Mouse (Mus musculus) ovary, postnatal 10 days (tissue): Measurements from ENCODE around the gene Pde4d.

ENCODE experiments used
- DNase-seq: peaks from one replicate; pipeline ENCODE4 v3.0.0; 2022; ENCODE audit warnings: low spot score

Gene Pde4d

GRCm38 (mm10) chr13:109238670-109239069, 788.9 kb downstream of the Pde4d start:
- DNase-seq: no peak

DNA sequence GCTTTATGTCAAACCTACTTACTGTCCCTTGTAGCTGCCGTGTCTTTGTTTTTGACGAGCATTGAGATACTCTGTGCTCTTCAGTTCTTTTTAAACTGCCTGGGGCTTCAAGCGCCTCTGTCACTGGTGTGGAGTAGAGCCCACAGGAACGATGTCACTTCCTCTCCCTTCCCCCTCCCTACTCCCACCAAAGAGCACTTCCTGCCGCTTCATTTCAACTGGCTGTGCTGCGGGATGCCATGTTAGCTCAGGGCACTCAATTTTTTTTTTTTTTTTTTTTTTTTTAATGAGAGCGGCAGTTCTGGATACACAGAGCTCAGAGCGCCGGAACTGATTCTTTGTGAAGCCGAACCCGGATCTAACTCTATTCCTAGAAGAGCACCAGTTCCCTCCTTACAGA, 789.5 kb downstream of the Pde4d start:
- DNase-seq: no peak

DNA sequence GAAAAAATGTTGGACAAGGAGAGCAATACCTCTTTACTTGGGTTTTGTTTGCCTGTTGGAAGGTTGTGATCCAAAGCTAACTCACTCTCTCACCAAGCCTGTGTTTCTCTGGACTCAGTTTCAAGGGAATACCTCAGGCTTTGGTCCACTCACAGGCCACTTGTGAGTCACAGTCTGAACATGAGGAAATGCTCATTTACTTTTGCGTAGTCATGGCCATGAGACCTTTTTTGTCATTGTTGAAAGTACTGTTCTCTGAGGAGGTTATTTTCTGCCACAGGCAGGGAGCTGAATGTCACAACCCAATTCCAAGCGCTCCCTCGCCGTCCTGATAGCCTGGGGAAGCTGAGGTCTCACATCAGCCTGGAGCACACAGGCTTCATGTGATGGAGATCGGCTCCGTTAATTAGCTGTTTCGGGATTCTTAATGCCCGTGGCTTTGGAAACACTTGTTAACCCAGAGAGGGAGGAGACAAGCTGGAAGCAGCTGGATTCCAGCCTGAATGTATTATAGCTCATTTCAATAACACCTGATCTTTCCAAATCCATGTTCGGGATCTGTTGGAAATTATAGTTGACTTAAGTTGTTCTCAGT, 792.8 kb downstream of the Pde4d start:
- no peak for DNase-seq

GRCm38 (mm10) chr13:109243160-109243559, 793.4 kb downstream of the Pde4d start:
- no peak for DNase-seq

- no peak for DNase-seq
Observed at GRCm38 (mm10) chr13:109247061-109247460, 797.3 kb downstream of the Pde4d start.

- DNase-seq: no peak
Observed at GRCm38 (mm10) chr13:109249315-109249714, 799.6 kb downstream of the Pde4d start.

- no peak for DNase-seq
Observed at GRCm38 (mm10) chr13:109255634-109256033, 805.9 kb downstream of the Pde4d start.

DNA sequence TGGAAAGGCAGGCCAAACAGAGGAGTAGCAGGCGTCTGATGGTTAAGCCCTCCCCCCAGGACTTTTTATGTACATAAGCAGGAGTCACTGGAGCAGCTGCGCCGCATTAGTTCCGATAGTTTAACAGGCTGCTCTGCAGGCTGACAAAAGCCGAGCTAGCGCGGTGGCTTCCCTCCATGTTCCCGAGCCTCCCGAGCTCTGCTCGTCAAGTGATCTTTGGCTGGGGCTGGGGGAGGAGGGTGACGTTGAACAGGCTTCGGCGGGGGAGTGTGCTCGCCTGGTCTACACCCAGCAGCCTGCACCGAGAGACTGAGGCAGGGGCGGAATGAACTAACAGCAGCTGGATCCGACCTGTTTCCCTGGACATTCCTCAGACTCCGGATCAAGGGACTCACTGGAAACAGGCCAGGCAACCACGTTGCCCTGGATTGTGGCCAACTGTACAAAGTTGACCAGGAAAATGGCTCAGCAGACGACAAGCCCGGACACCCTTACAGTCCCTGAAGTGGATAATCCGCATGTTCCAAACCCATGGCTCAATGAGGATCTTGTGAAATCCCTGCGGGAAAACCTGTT, 810.6 kb downstream of the Pde4d start:
- DNase-seq: peak; percentile 48

DNA sequence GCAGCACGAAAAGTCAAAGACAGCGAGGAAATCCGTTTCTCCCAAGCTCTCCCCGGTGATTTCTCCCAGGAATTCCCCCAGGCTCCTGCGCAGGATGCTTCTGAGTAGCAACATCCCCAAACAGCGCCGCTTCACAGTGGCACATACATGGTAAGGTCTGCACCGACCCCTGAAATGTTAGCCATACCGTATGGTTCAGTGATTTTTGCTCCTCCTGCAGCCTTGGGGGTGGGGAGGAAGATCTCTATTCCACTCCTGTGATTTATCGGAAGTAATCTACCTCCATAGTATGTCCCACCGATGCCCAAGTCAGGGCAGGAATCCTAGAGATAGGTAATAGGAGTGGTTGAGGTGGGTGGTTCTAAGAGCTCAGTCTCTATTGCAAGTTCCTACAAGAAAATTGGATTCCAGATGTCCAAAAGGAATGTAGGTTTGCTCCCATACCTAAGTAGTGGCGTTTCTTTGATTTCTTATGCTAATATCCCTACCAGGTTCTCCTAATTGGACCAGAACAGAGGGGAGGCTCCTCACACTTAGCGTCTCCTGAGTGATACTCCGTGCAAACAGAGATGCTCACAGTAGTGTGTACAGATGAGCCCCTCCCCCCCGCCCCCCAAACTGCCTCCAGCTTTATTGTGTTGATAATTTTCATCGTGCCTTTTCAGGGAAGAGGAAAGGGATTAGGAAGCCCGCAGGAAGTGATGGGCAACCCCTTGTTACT, 811.2 kb downstream of the Pde4d start:
- no peak for DNase-seq

- DNase-seq: no peak
Observed at GRCm38 (mm10) chr13:109261642-109262220, 812.0 kb downstream of the Pde4d start.

- no peak for DNase-seq
Observed at GRCm38 (mm10) chr13:109262501-109262900, 812.8 kb downstream of the Pde4d start.

DNA sequence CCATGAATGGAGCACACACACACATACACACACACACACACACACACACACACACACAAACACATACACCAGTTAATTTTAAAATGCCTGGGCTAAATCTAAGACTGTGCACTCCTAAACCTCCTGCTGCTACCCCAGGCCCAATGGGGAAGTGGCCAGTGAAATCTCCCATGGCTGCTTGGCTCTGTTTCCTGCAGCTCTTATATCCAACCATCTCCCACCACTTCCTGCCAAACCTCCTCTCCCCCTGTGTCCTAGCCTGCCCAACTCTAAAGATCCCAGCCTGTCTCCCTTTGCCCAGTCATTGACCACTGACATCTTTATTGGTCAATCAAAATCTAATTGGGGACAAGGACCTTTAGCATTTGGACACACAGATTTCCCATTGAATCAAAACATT, 814.1 kb downstream of the Pde4d start:
- DNase-seq: no peak

DNA sequence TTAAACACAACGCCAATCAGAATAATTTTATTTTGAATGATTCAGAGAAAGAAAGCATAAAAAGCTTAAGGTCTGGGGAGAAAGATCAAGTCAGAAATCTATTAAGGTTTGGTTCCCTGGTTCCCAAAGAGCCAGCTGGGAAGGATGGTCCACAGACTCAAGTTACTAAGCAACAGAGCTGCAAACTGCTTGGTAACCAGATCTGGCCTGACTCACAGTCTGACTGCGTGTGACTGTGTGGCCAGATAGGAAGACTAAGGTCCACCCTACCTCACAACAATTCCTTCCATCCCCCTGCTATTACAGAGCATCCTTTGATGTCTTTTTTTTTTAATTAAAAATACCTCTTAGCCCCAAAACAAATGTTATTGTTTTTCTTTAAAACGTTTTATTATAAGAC, 818.5 kb downstream of the Pde4d start:
- DNase-seq: no peak

DNA sequence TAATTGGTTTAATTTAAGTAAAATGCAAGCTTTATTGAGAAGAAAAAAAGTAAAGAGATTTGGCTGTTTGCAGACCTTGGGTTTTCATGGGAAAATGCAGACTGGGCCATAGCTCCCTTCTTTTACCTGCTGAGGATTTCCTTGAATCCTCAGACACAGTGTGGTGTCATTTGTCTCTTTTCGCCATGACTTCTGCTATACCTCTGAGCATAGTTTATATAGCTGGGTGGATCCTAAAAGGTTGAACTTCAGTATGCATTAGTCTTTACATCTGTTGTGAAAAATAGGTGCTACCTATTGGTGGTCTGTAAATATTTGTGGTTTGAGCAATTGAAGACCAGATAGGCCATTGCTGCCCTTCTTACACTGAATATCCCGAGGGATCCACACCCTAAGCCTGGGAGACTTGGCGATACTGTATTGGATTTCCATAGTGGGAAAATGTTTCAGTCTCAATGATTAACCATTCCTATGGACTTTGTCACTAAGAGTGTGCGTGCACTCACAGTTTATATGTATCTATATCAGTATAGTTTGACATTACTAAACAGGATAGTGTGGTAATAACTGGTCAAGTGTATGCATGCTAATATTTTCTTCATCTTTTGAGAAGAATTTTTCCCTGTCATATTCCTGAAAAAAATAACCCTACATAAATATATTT, 819.0 kb downstream of the Pde4d start:
- DNase-seq: no peak

DNA sequence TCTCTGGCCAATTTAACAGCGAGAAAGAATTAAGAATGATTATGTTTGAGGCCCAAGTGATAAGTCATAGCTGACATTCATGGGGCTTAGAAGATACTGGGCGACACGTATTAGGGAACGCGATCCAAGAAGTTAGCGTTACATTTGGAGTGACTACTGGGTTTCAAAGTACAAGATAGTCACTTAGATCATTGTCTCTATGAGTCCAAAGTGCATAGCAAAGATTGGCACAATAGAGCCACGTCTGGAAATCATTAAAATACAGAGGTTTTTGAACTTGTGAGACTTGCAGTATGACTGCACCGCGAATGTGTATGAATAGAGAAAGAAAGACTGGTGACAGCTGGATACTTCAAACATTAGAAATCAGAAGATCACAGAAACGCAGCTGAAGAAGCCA, 825.1 kb downstream of the Pde4d start:
- DNase-seq: no peak

DNA sequence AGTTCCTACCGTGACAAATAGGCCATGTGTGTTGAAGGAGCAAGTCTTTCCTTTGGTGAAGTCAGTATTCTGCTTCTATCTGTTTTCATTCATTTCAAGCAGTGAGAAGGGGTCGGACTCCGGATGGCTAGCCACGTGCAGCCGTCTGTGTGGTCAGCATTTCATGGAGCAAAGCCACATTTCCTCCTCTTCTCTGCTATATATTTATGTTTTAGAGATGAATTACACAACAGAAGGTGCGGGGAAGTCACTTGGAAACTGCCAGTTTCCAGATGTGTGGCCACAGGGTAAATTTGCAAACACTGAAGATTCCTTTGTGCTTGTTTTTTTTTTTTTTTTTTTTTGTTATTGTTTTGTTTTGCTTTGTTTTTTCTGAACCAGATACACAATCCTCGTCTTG, 828.0 kb downstream of the Pde4d start:
- no peak for DNase-seq

GRCm38 (mm10) chr13:109278504-109278912, 828.8 kb downstream of the Pde4d start:
- DNase-seq: no peak

GRCm38 (mm10) chr13:109279211-109279610, 829.5 kb downstream of the Pde4d start:
- no peak for DNase-seq

- DNase-seq: no peak
Observed at GRCm38 (mm10) chr13:109280433-109280832, 830.7 kb downstream of the Pde4d start.

DNA sequence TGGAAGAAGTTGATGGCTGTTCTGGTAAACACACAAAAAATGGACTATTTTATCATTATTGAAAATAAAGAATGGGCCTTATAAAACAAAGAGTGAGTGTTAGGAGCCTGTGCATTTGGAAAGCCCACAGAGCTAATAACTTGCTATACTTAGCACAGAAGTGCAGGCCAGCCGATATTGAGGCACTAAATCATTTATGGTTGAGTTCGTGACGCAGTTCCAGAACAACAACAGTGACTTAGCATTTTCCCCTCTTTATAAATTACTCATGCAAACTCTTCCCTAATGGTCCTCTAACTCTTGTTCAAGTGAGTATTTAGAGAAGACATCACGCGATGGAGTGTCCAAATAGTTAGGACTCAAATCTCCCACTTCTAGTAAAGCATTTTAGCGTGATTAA, 837.7 kb downstream of the Pde4d start:
- no peak for DNase-seq

DNA sequence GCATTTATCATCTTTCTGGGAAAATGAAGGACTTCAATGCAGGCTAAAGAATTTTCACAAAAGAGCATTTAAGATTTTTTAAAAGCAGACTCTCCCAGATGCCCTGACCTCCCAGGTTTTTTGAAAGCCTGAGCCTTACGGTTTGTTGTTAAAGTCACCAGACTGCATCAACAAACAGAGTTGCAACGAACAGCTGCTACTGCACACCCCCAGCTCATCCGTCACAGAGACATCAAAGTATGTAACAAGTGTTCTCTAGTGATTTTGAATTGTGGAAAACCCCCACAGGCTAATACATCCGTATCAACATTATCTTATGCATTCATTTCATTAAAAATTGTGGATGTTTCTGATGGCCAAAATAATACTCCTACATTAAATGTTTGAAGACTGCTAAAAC, 841.2 kb downstream of the Pde4d start:
- DNase-seq: no peak

DNA sequence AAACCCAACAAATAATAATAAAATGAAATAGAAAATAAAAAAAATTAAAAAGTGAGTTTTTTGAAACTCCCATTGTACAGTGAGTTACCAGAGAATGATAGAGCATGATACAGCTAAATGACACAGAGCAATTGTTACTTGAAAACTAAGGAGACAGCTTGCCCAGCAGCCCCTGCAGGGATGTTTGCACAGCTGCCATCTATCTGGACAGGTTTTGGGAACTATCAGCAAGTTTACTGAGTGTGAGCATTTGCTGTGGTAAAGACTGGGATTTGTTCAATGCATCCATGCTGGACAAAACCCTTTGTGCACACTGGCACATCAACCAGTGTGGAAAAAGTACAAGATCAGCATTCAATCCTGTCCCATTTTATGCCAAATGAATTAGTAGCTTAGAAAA, 843.3 kb downstream of the Pde4d start:
- no peak for DNase-seq
